Mouse (Mus musculus) gastrocnemius, postnatal 4 days (tissue): ENCODE data around the gene Psg17. TPM values are rescaled to one million over a fixed set of nuclear protein-coding genes. Genes with fewer than 3 reads are reported as not detected.

Experiments used
- total RNA-seq, 2 experiments: library from RNA; stranded (reverse); gene quantifications; 2 replicates each; pipeline ENCODE4 v1.2.3; 2021

Psg17 gene
- total RNA-seq, 2 experiments from 2014 or later = not detected

Other genes starting within 250 kb of the Psg17 start
- gene Psg23, start 205.1 kb downstream of the Psg17 start, total RNA-seq = not detected
- gene Psg21, start 164.9 kb downstream of the Psg17 start, total RNA-seq = not detected
- gene Psg20, start 135.4 kb downstream of the Psg17 start, total RNA-seq = not detected
- not detected for gene Psg22, start 103.5 kb downstream of the Psg17 start, total RNA-seq
- not detected for gene Psg19, start 23.1 kb downstream of the Psg17 start, total RNA-seq
- gene Mill2, start 18.4 kb upstream of the Psg17 start, total RNA-seq = 1 to 10 TPM; 4.3 to 4.6 TPM
- 1 to 10 TPM; 2.6 TPM for gene Pglyrp1, start 49.7 kb upstream of the Psg17 start, total RNA-seq
- gene Ccdc61, start 88.8 kb upstream of the Psg17 start, total RNA-seq = 10 to 100 TPM; 12.5 to 15.7 TPM
- 1 to 10 TPM; 4.0 to 4.2 TPM for gene Nova2, start 104.3 kb upstream of the Psg17 start, total RNA-seq
- not detected for gene Nanos2, start 165.8 kb upstream of the Psg17 start, total RNA-seq
- gene Mypop, start 169.6 kb upstream of the Psg17 start, total RNA-seq = 1 to 10 TPM; 3.2 to 3.7 TPM
- 10 to 100 TPM; 36.6 to 38.1 TPM for gene Irf2bp1, start 182.4 kb upstream of the Psg17 start, total RNA-seq
- under 1 TPM in 1 of 2 experiments, not detected in 1; 0.13 TPM for gene Foxa3, start 201.9 kb upstream of the Psg17 start, total RNA-seq
- 10 to 100 TPM; 61.4 to 63.8 TPM for gene Sympk, start 202.8 kb upstream of the Psg17 start, total RNA-seq
- gene Rsph6a, start 233.1 kb upstream of the Psg17 start, total RNA-seq = not detected